Mouse (Mus musculus): Measurements from ENCODE around the gene Pepd. TPM values are rescaled to one million over a fixed set of nuclear protein-coding genes. Genes with fewer than 3 reads are reported as not detected.

Pepd gene
- polyA plus RNA-seq, 1 experiment from 2014 or later, result 178 TPM

DNA sequence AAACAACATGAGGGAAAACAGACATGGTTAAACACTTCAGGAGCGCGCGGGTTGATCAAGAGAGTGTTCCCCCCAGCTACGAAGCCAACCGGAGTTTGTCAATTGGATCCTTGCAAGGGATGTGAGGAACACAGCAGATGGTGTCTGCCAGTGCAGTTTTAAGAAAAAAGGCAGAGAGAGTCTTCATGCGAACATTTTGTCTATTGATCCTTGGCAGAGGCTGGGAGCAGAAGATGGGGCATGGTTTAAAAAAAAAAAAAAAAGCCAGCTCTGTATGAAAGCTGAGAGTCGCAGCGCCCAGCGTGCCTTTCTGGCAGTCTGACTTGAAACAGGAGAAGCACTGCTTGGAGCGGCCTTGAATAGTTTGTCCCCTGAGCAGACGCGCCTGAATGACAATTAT lies 23.3 kb upstream of the Pepd start:
- Histone ChIP-seq H3K27ac (ENCODE audit: low read depth, low read length) (no peak overlapping the region), H3K4me1 (replicated peaks; ENCODE audit: control insufficient read depth, insufficient read depth, low read length) (no peaks in the 10 kb centered on the region), H3K4me3 (ENCODE audit: low read depth, low read length) (no peak overlapping the region), H3K36me3 (ENCODE audit: control insufficient read depth, insufficient read depth) (no peaks in the 10 kb centered on the region), H3K9me3 (ENCODE audit: control insufficient read depth) (no peaks in the 10 kb centered on the region), H3K27me3 (replicated peaks; ENCODE audit: control insufficient read depth, insufficient read depth, low read length) (no peaks in the 10 kb centered on the region), H3K4me2 (replicated peaks; ENCODE audit: low read depth) (no peak overlapping the region), H3K9ac (ENCODE audit: low read depth, low read length) (no peak overlapping the region)
- ATAC-seq, result no peak
- TF ChIP-seq CTCF (IDR thresholded peaks at IDR 0.05; ENCODE audit: low read depth), result no peak
- 70% methylated on average over 12 of the region's 12 CpGs for WGBS

DNA sequence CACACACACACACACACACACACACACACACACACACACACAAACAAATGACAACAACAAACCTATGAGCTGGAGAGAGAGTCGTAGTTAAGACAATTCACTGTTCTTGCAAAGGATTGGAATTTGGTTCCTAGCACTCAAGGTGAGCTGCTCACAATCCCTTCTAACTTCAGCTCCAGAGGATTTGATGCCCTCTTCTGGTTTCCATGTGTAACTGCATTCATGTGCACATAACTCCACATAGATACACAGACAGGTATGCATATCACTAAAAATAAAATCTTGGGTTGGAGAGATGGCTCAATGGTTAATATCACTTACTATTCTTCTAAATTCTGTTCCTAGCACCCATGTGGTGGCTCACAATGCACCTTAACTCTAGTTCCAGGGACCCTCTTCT lies 19.3 kb upstream of the Pepd start:
- no peak overlapping the region for H3K27ac ChIP-seq (ENCODE audit: low read depth, low read length)
- H3K9ac ChIP-seq (ENCODE audit: low read depth, low read length), result no peak overlapping the region
- H3K36me3 ChIP-seq (ENCODE audit: control insufficient read depth, insufficient read depth), result no peaks in the 10 kb centered on the region
- TF ChIP-seq CTCF (IDR thresholded peaks at IDR 0.05; ENCODE audit: low read depth), result no peak
- H3K27me3 ChIP-seq (replicated peaks; ENCODE audit: control insufficient read depth, insufficient read depth, low read length), result no peaks in the 10 kb centered on the region
- 93% methylated on average over 1 of the region's 1 CpGs for WGBS
- no peaks in the 10 kb centered on the region for H3K4me1 ChIP-seq (replicated peaks; ENCODE audit: control insufficient read depth, insufficient read depth, low read length)
- no peak overlapping the region for H3K4me3 ChIP-seq (ENCODE audit: low read depth, low read length)
- H3K9me3 ChIP-seq (ENCODE audit: control insufficient read depth), result no peaks in the 10 kb centered on the region
- H3K4me2 ChIP-seq (replicated peaks; ENCODE audit: low read depth), result no peak overlapping the region
- no peak for ATAC-seq

DNA sequence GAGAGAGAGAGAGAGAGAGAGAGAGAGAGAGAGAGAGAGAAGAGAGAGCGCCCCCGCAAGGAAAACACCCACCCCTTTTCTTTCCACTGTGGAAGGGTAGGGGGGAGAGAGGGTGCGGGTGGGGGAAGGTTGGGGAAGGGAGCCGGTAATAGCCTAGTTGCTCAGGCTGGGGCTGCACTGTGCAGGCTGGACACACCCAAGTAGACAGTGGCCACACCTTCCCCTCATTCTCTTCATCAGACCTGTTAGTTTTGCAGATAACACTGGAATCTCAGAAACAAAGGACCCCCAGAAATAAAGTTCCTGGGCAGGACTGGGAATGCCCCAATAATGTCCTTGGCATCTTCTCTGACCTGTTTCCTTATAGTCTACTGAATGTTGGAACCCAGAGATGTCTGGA lies 15.7 kb upstream of the Pepd start:
- no peak for TF ChIP-seq CTCF (IDR thresholded peaks at IDR 0.05; ENCODE audit: low read depth)
- H3K4me1 ChIP-seq (replicated peaks; ENCODE audit: control insufficient read depth, insufficient read depth, low read length), result no peaks in the 10 kb centered on the region
- no peaks in the 10 kb centered on the region for H3K9me3 ChIP-seq (ENCODE audit: control insufficient read depth)
- H3K4me2 ChIP-seq (replicated peaks; ENCODE audit: low read depth), result no peak overlapping the region
- no peaks in the 10 kb centered on the region for H3K27me3 ChIP-seq (replicated peaks; ENCODE audit: control insufficient read depth, insufficient read depth, low read length)
- no peak for ATAC-seq
- no peaks in the 10 kb centered on the region for H3K36me3 ChIP-seq (ENCODE audit: control insufficient read depth, insufficient read depth)
- H3K4me3 ChIP-seq (ENCODE audit: low read depth, low read length), result no peak overlapping the region
- H3K27ac ChIP-seq (ENCODE audit: low read depth, low read length), result no peak overlapping the region
- 35% methylated on average over 2 of the region's 4 CpGs for WGBS
- no peak overlapping the region for H3K9ac ChIP-seq (ENCODE audit: low read depth, low read length)

DNA sequence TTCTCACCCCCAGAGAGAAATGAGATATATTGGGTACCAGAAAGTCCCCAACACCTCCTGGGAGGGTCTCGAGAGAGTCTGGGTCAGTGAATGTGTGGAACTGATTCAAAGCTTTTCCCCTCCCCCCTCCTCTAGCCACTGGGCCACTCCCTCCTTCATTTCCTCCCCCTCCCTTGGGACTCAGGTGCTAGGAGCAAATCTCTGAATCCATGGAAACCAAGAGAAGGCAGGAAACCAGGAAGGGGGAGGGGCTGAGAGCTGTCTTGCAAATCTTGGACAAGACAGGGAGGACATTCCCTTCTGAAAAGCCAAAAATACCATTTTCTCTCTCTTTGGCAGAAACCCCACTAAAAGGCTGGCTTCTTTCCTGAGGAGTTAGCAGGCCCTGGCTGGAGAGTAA lies 15.1 kb upstream of the Pepd start:
- ATAC-seq, result no peak
- no peak overlapping the region for H3K4me3 ChIP-seq (ENCODE audit: low read depth, low read length)
- no peaks in the 10 kb centered on the region for H3K9me3 ChIP-seq (ENCODE audit: control insufficient read depth)
- no peak overlapping the region for H3K9ac ChIP-seq (ENCODE audit: low read depth, low read length)
- no peak overlapping the region for H3K27ac ChIP-seq (ENCODE audit: low read depth, low read length)
- H3K27me3 ChIP-seq (replicated peaks; ENCODE audit: control insufficient read depth, insufficient read depth, low read length), result no peaks in the 10 kb centered on the region
- no peaks in the 10 kb centered on the region for H3K36me3 ChIP-seq (ENCODE audit: control insufficient read depth, insufficient read depth)
- 13% methylated on average over 1 of the region's 1 CpGs for WGBS
- no peak for TF ChIP-seq CTCF (IDR thresholded peaks at IDR 0.05; ENCODE audit: low read depth)
- H3K4me1 ChIP-seq (replicated peaks; ENCODE audit: control insufficient read depth, insufficient read depth, low read length), result no peaks in the 10 kb centered on the region
- H3K4me2 ChIP-seq (replicated peaks; ENCODE audit: low read depth), result no peak overlapping the region

DNA sequence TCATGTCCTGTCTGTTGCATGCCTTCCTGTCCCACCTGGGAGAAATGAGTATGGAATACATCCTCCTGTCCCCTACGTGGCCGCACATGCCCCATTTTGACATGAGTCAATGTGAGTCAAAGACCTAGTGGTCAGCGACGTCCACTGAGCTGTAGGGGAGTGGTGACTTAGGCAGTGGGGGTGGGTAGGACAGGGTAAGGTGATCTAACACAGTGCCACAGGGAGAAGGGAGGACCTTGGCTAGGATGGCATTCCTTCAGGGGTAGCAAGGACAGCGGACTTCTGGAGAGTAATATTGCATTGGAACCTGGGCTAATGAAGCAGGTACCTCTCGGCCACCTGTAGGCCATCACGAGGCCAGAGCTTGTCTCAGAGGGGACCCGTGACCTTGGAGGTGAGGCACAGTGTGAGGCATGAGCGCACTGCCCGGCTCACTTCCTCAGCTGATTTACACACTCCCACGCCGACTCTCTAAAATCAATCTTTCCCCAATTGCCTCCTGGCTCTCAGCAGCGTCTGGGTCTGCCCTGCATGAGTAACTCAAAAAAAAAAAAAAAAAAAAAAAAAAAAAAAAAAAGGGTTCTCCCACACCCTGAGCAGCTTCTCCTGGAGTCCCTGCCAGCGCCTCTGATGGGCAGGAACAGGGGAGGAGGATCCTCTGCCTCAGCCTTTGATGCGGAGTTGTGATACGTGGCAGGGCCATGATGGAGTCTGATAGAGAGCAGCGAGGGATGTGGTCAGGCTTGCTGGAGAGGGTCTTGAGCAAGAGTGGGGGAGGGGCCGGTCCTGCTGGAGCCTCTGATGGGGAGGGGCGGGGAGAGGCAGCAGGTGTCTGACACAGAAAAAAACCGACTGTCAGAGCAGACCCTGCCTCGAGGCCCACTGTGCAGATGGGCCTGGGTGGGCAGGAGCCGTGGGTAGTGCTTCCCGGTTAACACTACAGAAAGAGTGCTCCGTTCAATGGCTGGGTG lies 1.8 kb upstream of the Pepd start:
- no peak overlapping the region for H3K4me2 ChIP-seq (replicated peaks; ENCODE audit: low read depth)
- no peak overlapping the region for H3K9ac ChIP-seq (ENCODE audit: low read depth, low read length)
- no peaks in the 10 kb centered on the region for H3K9me3 ChIP-seq (ENCODE audit: control insufficient read depth)
- TF ChIP-seq CTCF (IDR thresholded peaks at IDR 0.05; ENCODE audit: low read depth), result no peak
- 36% methylated on average over 24 of the region's 24 CpGs for WGBS
- H3K27ac ChIP-seq (ENCODE audit: low read depth, low read length), result no peak overlapping the region
- H3K4me3 ChIP-seq (ENCODE audit: low read depth, low read length), result no peak overlapping the region
- no peaks in the 10 kb centered on the region for H3K27me3 ChIP-seq (replicated peaks; ENCODE audit: control insufficient read depth, insufficient read depth, low read length)
- no peak for ATAC-seq
- H3K36me3 ChIP-seq (ENCODE audit: control insufficient read depth, insufficient read depth), result no peaks in the 10 kb centered on the region
- 0 out of 2 replicates have a peak, but pooled peaks cover 3% of the 10 kb centered on the region for H3K4me1 ChIP-seq (replicated peaks; ENCODE audit: control insufficient read depth, insufficient read depth, low read length)

DNA sequence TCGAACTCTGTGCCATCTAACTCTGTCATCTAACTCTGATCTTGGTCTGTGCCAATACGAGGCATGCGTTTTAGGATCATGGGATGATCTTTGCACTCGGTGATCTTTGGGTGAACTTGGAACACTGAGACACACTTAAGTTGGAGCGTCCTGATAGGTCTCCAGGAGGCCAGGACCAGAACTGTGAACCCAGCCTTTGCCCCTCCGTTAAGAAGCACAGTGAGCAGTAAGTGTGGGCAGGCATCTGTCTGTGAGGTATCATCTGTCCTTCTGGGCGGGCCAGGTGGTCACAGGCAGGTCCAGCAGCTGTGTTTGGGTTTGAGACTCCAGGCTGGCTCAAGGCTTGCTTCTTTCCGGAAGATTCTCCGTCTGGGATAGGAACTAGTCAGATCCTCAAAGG lies 1.8 kb downstream of the Pepd start:
- Histone ChIP-seq H3K4me3 (ENCODE audit: low read depth, low read length) (no peak overlapping the region), H3K27me3 (replicated peaks; ENCODE audit: control insufficient read depth, insufficient read depth, low read length) (no peaks in the 10 kb centered on the region), H3K9ac (ENCODE audit: low read depth, low read length) (no peak overlapping the region), H3K9me3 (ENCODE audit: control insufficient read depth) (no peaks in the 10 kb centered on the region), H3K4me2 (replicated peaks; ENCODE audit: low read depth) (peak overlapping the region; percentile 73; the same call in 1 of the 2 replicates), H3K4me1 (replicated peaks; ENCODE audit: control insufficient read depth, insufficient read depth, low read length) (0 out of 2 replicates have a peak, but pooled peaks cover 3% of the 10 kb centered on the region), H3K27ac (ENCODE audit: low read depth, low read length) (no peak overlapping the region), H3K36me3 (ENCODE audit: control insufficient read depth, insufficient read depth) (no peaks in the 10 kb centered on the region)
- no peak for ATAC-seq
- no peak for TF ChIP-seq CTCF (IDR thresholded peaks at IDR 0.05; ENCODE audit: low read depth)
- WGBS, result 75% methylated on average over 9 of the region's 9 CpGs
